Mouse (Mus musculus) left cerebral cortex, postnatal 14 days (tissue): ENCODE data around the gene Polh. TPM values are rescaled to one million over a fixed set of nuclear protein-coding genes. Genes with fewer than 3 reads are reported as not detected.
A peak's percentile ranks its signal among the peaks of the same experiment; 100 is the strongest.

Experiments used
- DNase-seq, 2 experiments: peaks; one replicate each; pipeline ENCODE4 v3.0.0; 2021 to 2022; ENCODE audit warnings: low spot score in 2 of 2, mixed read lengths in 1 of 2
- intact Hi-C: fragments of 180-260 bp; cut with DNase I; formaldehyde crosslinking; loops from one replicate; pipeline ENCODE4 v1.15.1; 2025
- microRNA-seq, 2 experiments: library from miRNA; unstranded; fragments of <30 nt; microRNA quantifications; one replicate each; pipeline ENCODE4 v1.2.0; 2022
- total RNA-seq, 2 experiments: library from RNA; stranded (reverse); gene quantifications; 2 replicates each; pipeline ENCODE4 v1.2.3; 2021

Polh gene
- total RNA-seq, 2 experiments from 2014 or later: 6.8 to 7.0 TPM

DNA sequence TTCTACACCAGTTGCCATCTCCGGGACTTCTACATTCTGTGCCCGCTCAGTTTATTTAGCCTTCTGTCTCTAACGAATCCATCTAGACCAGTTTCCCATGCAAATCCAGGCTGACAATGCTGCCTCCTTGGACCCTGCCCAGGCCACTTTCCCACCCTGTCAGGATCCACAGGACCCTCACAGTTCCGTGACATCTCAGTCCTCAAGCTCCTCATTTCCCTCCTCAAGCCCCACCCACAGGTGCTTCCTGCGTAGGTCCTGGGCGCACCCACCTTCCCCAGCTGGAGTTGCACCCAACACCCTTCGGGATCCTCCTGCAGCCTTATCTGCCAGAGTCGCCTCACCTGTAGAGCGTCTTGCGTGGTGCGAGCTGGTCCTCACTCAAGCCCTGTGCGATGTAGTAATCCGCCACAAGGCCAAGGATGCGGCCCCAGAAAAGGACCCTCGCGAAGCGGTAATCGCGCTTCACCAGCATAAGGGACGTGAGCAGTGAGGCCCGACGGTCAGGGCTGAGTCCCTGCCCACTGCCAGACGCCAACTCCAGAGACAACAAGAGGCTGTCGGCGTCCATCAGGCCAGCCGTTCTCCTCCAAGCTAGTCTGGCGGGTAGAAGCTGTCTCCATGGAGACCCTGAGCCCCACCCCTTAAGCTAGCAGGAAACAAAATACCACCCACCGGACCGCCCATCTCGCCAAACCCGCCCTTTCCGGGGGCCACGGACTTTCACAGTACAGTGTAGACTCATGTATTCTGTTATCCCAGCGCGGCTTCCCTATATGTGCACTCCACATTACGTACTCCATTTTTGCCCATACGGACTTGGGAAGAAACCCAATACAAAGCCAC, 58.6 kb downstream of the Polh start, which contains the start of gene Rsph9:
TSS of gene Rsph9 (minus strand) at position 639 of the 846 bp plus-strand sequence.
- DNase-seq: peak; percentile 79 to 85
- intact Hi-C loops: no loop called here

DNA sequence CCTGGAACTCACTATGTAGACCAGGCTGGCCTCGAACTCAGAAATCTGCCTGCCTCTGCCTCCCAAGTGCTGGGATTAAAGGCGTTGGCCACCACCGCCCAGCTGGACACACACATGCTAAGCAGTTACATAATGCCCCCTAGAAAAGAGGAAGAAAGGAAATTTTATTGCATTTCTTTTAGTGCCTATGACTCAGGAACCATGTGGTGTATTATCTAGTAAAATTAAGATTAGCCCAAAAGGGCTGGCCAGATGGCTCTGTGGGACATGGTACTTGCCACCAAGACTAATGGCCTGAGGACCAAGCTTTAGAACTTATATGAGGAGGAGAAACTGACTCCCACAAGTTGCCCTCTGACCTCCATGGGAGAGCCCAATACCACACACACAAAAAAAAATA, 62.6 kb downstream of the Polh start:
- DNase-seq: no peak
- intact Hi-C loops: no loop called here

DNA sequence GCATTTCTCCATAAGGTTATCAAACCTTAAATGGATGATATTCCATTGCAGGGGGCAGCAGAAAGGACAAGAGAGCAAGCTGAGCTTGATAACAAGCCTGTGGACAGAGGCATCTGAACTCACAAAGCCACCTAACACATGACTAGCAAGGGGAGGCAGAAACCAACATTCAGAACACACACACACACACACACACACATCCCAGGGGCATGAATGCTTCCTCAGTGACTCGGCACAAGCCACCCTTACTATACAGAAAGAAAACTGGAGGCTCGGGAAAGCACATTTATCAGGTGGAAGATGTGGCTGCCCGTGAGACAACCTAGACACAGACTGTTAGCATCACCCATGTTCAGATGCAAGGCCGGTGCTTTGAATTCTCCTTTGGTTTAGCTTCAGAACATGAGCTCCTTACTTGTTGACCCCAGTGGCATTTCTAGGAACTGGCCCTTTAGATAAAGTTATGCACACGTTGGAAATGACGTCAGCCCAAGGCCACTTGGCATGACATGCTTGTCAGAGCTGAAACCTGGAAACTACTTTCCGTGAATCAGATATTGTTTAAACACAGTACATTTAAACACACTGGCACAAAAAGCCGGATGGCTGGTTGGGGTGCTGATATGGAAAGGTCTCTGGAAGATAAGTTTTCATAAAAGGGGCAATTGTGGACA, 63.7 kb downstream of the Polh start:
- intact Hi-C loops: no loop called here
- DNase-seq: no peak

DNA sequence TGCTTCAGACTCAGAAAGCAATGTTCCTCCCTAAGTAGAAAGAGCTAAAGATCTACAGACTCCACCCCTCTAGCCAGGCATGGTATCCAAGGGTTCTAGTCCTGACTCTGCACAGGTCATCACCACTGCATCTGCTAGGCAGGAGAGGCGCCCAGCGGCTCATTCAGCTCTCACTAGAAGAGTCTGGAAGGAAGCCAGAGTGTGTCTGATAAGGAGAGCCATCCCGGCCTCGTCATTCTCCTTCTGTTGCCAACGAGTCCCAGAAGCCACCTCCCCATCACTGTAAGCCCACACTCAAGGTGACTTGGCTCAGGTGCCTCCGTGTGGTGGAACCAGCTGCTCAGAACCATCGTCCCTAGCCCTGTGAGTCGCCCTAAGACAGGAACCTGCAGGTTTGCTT, 69.6 kb downstream of the Polh start:
- intact Hi-C loops: loop anchor here (1.0 to 5.0 kb wide), 2 partner anchors 101 to 402 kb away; partner anchors contain the start of gene Vegfa
- no peak for DNase-seq

DNA sequence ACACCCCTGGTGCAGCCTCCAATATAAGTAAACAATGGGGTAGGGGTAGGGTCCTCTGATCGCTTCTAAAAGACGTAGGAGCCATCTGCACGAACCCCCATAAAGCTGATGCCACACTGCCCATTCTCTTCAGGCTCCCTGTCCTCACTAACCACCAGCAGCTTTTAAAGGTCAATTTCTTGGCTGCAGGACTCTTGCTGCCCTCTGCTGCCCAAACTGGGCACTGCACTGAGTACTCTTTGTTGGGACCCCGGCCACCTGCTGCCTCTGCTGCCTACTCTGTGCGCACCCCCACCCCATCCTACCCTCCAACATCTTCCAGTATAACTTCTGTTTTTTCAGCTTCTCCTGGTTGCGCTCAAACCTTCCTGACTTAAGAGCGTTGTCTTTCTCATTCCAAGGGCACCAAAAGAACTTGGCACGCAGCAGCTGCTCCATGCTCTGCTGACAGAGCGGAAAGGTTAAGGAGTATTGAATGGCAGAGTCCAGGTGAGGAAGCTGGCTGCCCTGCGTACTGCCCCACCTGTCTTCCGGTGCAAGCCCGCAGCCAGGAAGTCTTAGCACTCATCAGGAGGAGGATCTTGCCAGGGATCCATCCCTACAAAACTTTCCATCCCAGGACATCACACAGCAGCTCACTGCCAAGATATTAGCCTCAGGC, 70.3 kb downstream of the Polh start:
- DNase-seq: peak; percentile 69 to 78
- intact Hi-C loops: loop anchor here (1.0 to 5.0 kb wide), 2 partner anchors 100 to 401 kb away; partner anchors contain the start of gene Vegfa

DNA sequence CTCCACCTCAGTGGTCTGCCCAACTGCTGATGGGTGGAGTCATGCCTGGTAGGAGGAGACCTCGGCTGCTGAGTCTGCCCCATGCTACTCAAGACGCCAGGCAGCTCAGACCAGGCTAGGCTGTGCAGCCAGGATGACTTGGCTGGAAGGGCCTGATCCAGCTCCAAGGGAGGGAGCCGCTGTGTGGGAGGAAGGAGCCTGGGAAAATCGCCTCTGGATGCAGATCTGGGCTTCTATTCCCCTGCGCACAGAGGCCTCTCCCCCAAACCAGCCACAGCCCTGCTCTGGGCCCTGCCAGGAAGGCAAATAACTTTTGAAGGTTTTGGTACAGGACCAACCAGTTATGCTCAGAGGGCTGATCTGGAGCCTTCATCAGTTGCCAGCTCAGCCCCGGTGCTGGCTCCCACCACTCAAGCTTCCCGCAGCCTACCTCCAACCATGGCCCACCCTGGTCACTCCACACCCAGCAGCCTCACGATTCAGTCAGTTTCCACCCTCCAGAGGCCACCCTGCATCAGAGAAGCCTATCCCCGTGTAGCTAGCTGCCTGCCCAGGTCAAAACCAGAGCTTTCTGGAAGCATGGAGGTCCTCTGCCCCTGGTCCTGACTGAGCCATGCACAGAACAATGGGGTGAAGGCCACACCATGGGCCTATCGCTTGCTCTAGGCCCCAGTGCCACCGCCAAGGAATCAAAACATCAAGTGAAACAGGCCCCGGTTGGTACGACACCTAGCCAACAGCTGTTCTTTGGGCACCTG, 72.5 kb downstream of the Polh start:
- intact Hi-C loops: loop anchor here (5.0 kb wide), 1 partner anchor 98 kb away; the partner anchor contains the start of gene Vegfa
- no peak for DNase-seq

DNA sequence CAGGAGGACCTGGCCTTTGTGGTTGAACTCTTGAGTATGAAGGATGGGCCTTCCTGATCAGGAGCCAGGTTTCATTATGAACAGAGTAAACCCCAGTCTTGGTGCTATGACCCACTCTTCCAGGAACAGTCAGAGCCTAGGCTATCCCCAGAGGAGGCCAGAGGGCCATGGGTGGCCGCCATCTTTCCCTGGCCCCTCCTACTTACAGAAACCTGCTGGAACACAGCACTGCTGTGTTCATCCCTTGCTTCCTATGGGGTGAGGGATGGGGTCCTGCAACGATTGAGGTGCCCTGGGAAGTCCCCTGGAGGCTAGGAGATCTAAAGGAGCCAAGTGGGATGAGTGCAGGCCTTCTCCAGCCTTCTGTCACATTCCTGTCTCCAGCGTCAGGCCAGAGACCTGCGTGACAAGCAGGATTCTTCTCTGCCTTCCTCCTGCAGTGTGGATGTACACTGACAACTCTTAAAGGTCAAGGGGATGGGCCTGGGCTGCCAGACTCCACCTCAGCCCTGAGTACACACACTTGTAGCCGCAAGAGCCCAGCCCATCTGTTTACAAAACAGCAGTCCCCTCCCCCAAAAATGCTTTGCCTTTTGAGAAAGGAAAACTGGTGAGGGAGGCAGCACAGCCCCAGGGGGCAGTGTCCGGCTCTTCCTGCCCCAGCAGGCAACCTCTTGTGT, 74.5 kb downstream of the Polh start:
- intact Hi-C loops: no loop called here
- DNase-seq: no peak

DNA sequence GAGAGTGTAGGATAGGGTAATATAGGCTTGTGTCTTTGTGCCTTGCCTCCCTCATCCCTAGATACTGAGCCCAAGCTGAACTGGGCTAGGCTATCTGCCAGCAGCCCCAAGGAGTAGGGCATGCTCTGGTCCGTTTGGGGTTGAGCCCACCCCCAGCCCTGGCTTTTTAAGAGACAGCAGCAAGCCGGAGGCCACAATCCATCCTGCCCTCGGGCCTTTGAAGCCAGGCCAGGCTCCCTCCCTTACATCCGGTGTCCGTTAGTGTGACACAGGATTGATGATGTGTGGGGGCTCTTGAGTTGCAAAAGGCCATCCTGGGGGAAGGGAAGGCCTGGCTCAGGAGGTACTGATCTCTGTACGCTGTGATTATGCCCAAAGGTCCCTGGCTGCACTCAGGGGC, 75.8 kb downstream of the Polh start:
- intact Hi-C loops: no loop called here

DNA sequence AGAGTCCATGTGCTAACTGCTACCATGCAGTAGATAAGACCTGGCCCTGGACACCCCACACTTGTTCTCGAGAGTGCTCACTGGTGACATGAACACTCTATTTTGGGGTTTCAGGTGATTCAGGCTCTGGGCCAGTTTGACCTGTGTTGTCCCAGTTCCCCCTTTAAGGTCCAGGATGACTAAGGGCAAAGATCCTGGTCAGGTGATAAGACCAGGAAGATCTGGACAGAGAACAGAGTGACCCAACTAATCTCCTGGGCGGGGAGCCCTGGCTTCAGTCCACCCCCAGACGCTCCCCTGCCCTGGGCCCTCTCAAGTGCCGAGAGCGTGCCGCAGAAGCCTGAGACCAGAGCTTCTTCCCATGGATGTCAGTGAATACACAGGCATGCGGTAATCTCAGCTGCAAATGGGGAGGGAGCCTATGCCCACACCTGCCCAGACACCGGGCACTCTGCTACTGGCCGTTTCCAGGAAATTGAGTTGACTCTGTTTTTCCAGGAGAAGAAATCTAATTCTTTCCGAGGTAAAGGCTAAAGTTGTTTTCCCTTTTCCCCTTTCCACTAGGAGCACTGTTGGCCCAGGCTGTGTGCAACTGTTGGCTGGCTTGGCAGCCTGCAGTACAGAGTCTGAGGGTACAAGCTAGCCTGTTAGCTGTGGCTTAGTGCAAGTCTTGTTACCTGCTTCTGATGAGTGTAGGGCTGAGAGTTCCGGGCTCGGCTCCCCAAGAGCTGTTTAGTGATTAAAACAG, 78.3 kb downstream of the Polh start:
- DNase-seq: no peak
- intact Hi-C loops: no loop called here

More for the DNA sequence above, 75.8 kb downstream of the Polh start:
- DNase-seq: no peak

DNA sequence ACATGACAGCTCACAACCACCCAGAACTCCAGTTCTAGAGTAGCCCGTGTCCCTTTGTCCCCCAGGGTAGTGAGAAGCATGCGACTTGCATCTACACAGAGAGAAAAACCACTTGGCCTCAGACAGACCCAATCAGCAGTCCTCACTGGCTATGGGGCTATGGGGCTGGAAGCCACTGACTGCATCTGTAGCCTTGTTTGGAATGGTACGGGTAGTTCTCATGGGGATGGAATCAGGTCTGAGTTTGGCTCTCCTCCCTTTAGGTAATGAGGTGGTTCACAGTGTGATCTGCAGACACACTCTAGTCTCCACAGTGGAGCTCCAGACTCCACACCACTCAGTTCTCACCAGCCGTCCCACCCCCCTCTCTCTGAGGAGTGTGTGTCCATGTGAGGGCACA, 79.2 kb downstream of the Polh start:
- no peak for DNase-seq
- intact Hi-C loops: no loop called here

DNA sequence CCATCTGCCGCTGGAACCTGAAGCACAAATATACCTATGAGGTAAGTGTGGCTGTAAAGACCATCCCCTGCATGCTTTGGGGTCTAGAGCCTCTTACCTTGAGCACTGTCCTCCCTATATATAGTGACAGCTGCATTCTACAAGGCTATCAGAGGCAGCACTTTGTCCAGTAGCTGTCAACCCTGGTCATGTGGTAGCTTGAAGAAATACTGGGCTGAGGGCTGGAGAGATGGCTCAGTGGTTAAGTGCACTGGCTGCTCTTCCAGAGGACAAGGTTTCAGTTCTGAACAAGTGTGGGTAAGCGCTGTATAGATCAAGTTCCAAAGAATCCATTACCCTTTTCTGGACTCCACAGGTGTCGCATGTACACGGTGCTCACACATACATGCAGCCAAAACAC, 79.7 kb downstream of the Polh start:
- intact Hi-C loops: no loop called here
- no peak for DNase-seq

Small RNA genes lying within 50 kb of the gene (microRNA-seq; reads per million reads assigned to microRNA genes)
- gene Mir693: 0 reads per million in 2 experiments

Other genes starting within 250 kb of the Polh start
- gene Vegfa, start 170.3 kb downstream of the Polh start, total RNA-seq: 10 to 100 TPM; 88.1 to 94.7 TPM
- 10 to 100 TPM; 79.0 to 83.1 TPM for gene Mrps18a, start 91.7 kb downstream of the Polh start, total RNA-seq
- gene Rsph9, start 58.4 kb downstream of the Polh start, total RNA-seq: 10 to 100 TPM; 22.8 to 23.7 TPM
- gene Mad2l1bp, start 49.1 kb downstream of the Polh start, total RNA-seq: 10 to 100 TPM; 13.4 to 15.9 TPM
- gene Gtpbp2, start 41.6 kb downstream of the Polh start, total RNA-seq: 100 to 1,000 TPM in 1 of 2 experiments, 10 to 100 TPM in 1; 95.4 to 106 TPM
- 10 to 100 TPM; 37.5 to 40.1 TPM for gene Xpo5, start 137 bp upstream of the Polh start, total RNA-seq
- gene Polr1c, start 45.4 kb upstream of the Polh start, total RNA-seq: 10 to 100 TPM; 34.0 to 35.2 TPM
- 10 to 100 TPM; 82.1 to 99.3 TPM for gene Yipf3, start 45.4 kb upstream of the Polh start, total RNA-seq
- 10 to 100 TPM; 91.0 to 98.8 TPM for gene Lrrc73, start 50.9 kb upstream of the Polh start, total RNA-seq
- 10 to 100 TPM; 39.1 to 44.9 TPM for gene Tjap1, start 80.4 kb upstream of the Polh start, total RNA-seq
- gene Dlk2, start 94.8 kb upstream of the Polh start, total RNA-seq: 10 to 100 TPM; 61.2 to 65.1 TPM
- gene Abcc10, start 125.7 kb upstream of the Polh start, total RNA-seq: 1 to 10 TPM; 8.4 to 8.7 TPM
- 10 to 100 TPM; 70.9 to 71.5 TPM for gene Zfp318, start 181.1 kb upstream of the Polh start, total RNA-seq
- gene Crip3, start 226.3 kb upstream of the Polh start, total RNA-seq: 1 to 10 TPM; 3.3 to 5.3 TPM
- gene Slc22a7, start 235.8 kb upstream of the Polh start, total RNA-seq: under 1 TPM; 0.53 to 0.89 TPM